Mouse (Mus musculus) hindbrain, embryonic 14.5 days (tissue): ENCODE data around the gene Zfp995. TPM values are rescaled to one million over a fixed set of nuclear protein-coding genes. Genes with fewer than 3 reads are reported as not detected.
"Not testable (repeated sequence)": the region's sequence is repeated elsewhere in the genome, so short reads cannot be mapped to it uniquely, and the experiment has no call there.

ENCODE experiments used
- ATAC-seq: fragments of 200-750 bp; cut with Nextera tagmentation; 2 replicates; pipeline ENCODE4 v1.8.0; 2017; ENCODE audit warnings: moderate number of reproducible peaks, mild to moderate bottlenecking, moderate TSS enrichment, moderate library complexity; ENCODE audit not compliant: low FRiP score
- DNase-seq: peaks from one replicate; pipeline ENCODE4 v3.0.0-alpha.2; 2015; ENCODE audit warnings: low spot score
- H3K27ac ChIP-seq: fragments of 300-500 bp; sonication (generic); 2 replicates; pipeline ENCODE4 v1.5.1; 2014; ENCODE audit warnings: mild to moderate bottlenecking, moderate library complexity
- H3K27me3 ChIP-seq: fragments of 300-500 bp; sonication (generic); 2 replicates; pipeline ENCODE4 v1.6.1; 2014; ENCODE audit warnings: mild to moderate bottlenecking, low read length, mixed read lengths; ENCODE audit not compliant: control insufficient read depth, insufficient read depth
- H3K36me3 ChIP-seq: fragments of 300-500 bp; sonication (generic); replicated peaks from 2 replicates; pipeline ENCODE4 v1.6.1; 2014; ENCODE audit not compliant: control insufficient read depth, insufficient read depth
- H3K4me1 ChIP-seq: fragments of 300-500 bp; sonication (generic); replicated peaks from 2 replicates; pipeline ENCODE4 v1.6.1; 2014; ENCODE audit warnings: antibody characterized with exemption, low read length, mixed read lengths; ENCODE audit not compliant: control insufficient read depth, insufficient read depth
- H3K4me2 ChIP-seq: fragments of 300-500 bp; sonication (generic); replicated peaks from 2 replicates; pipeline ENCODE4 v1.6.1; 2014; ENCODE audit warnings: mild to moderate bottlenecking, moderate library complexity
- H3K4me3 ChIP-seq: fragments of 300-500 bp; sonication (generic); replicated peaks from 2 replicates; pipeline ENCODE4 v1.5.1; 2014; ENCODE audit warnings: mild to moderate bottlenecking, low read length
- H3K9ac ChIP-seq: fragments of 300-500 bp; sonication (generic); 2 replicates; pipeline ENCODE4 v1.6.1; 2014
- H3K9me3 ChIP-seq: fragments of 300-500 bp; sonication (generic); 2 replicates; pipeline ENCODE4 v1.6.1; 2016; ENCODE audit warnings: low read length; ENCODE audit not compliant: control insufficient read depth
- WGBS: fragments of 180-500 bp; shearing (Covaris S2); extraction: QIAGEN DNeasy Blood & Tissue Kit; methylation state at CpG from one replicate; pipeline ENCODE4 v1.1.7; 2014; 5-methylcytosine and 5-hydroxymethylcytosine counted together
- polyA plus RNA-seq: library from polyadenylated mRNA; unstranded; fragments of >200 nt; fragmentation: Nextera tagmentation; extraction: Ambion mirVana; gene quantifications from 2 replicates; pipeline ENCODE4 v1.2.1, GENCODE M21; 2014

Gene Zfp995
- polyA plus RNA-seq: 8.7 and 8.9 TPM in 2 replicates

DNA sequence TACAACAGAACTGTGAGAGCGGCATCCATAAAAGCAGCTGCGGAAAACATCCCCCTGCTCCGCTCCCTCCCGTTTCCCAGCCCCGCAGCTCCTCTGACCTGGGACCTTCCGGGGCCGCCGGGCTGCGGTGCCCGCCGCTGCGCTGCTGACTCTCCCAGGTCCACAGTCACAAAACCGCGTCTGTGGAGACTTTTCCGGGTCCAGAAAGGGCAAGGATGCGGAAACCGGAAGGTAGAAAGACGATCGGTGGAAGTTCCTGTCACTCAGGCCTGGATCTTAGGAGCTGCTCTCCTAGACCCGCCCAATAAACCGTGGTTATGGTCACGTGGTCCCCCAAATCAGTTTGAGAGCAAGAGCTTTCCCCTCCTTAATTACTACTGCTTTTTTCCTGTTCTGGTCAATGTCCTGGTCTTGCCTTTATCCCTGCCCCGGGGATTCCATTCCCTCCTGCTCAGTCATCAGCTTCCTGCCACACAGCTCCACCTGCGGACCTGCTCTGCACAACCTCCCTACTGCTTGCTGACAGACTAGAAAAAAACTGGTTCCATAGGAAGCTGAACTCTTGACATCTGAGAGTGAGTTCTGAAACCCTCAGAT is at the start of gene Zfp995:
Zfp995 (minus strand) TSS at position 471 of the 597 bp plus-strand sequence.
- not testable (repeated sequence) for H3K4me1 ChIP-seq, H3K9me3 ChIP-seq, H3K27me3 ChIP-seq, H3K36me3 ChIP-seq
- peak; percentile 63 for DNase-seq
- Histone ChIP-seq H3K4me2 (peak within 1 kb of the TSS; percentile 79), H3K27ac (peak within 1 kb of the TSS; percentile 67), H3K9ac (peak within 1 kb of the TSS; percentile 86), H3K4me3 (peak within 1 kb of the TSS; percentile 73)
- ATAC-seq: peak; percentile 99
- under 1% methylated on average over 24 of the region's 24 CpGs for WGBS

DNA sequence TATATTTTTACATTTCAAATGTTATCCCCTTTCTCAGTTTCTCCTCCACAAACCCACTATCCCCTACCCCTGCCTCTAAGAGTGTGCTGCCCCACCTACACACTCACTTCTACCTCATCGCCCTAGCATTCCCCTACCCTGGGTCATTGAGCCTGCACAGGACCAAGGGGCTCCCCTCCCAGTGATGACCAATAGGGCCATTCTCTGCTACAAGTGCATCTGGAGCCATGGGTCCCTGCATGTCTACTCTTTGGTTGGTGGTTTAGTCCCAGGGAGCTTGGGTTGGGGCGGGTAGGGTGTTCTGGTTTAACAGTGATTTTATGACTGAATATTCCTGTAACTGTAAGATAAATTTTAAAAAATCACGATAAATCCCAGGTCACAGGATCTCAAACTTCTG is 687 bp downstream of the Zfp995 start:
- Histone ChIP-seq H3K27me3 (no peaks in the 10 kb centered on the region), H3K36me3 (peaks cover 5% of the 10 kb centered on the region; the same call in 1 of the 2 replicates), H3K4me1 (peaks cover 6% of the 10 kb centered on the region; the same call in 1 of the 2 replicates), H3K4me2 (peak overlapping the region; percentile 79), H3K9ac (peak overlapping the region; percentile 86), H3K27ac (peak overlapping the region; percentile 67), H3K4me3 (peak overlapping the region; percentile 73), H3K9me3 (no peaks in the 10 kb centered on the region)
- 5% methylated on average over 3 of the region's 3 CpGs for WGBS
- DNase-seq: no peak
- ATAC-seq: peak; percentile 60

DNA sequence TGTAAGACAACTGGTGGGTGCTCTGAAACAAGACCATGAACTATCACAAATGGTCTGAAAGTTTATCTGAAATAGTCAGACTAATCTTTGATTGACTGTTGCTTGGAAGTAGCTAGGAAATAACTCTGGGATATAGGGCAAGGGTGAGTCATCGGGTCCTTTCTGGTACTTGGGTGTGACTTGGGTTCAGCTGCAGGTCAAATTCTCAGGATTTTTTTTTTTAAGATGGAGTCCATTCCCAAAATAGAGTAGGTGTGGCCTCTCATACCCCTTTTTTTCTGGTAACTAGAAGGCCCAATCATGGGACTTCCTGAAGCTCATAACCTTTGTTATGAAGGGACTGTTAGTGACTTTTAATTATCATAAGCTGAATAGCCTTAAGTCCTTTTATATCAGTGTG is 38.5 kb downstream of the Zfp995 start:
- Histone ChIP-seq H3K4me1 (no peaks in the 10 kb centered on the region), H3K4me3 (no peak overlapping the region), H3K27me3 (no peaks in the 10 kb centered on the region), H3K9ac (no peak overlapping the region), H3K27ac (no peak overlapping the region), H3K9me3 (peaks cover 5% of the 10 kb centered on the region), H3K4me2 (no peak overlapping the region), H3K36me3 (no peaks in the 10 kb centered on the region)
- DNase-seq (no peak), ATAC-seq (no peak)
- 95% methylated on average over 1 of the region's 1 CpGs for WGBS

DNA sequence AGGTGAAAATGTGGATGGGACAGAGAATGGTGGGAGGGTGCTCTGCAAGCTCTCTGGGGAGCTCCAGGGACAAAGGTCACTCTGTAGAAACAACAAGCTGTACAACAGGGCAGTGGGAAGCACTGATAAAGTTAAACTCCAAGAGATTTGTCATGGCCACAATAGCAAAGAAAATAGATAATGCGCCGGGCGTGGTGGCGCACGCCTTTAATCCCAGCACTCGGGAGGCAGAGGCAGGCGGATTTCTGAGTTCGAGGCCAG is 63.5 kb downstream of the Zfp995 start:
- not testable (repeated sequence) for H3K27ac ChIP-seq, DNase-seq, H3K4me3 ChIP-seq, ATAC-seq, H3K9ac ChIP-seq, H3K9me3 ChIP-seq, H3K36me3 ChIP-seq, H3K27me3 ChIP-seq, H3K4me1 ChIP-seq
- H3K4me2 ChIP-seq: peak overlapping the region; percentile 56; the same call in 1 of the 2 replicates
- 93% methylated on average over 6 of the region's 8 CpGs for WGBS

DNA sequence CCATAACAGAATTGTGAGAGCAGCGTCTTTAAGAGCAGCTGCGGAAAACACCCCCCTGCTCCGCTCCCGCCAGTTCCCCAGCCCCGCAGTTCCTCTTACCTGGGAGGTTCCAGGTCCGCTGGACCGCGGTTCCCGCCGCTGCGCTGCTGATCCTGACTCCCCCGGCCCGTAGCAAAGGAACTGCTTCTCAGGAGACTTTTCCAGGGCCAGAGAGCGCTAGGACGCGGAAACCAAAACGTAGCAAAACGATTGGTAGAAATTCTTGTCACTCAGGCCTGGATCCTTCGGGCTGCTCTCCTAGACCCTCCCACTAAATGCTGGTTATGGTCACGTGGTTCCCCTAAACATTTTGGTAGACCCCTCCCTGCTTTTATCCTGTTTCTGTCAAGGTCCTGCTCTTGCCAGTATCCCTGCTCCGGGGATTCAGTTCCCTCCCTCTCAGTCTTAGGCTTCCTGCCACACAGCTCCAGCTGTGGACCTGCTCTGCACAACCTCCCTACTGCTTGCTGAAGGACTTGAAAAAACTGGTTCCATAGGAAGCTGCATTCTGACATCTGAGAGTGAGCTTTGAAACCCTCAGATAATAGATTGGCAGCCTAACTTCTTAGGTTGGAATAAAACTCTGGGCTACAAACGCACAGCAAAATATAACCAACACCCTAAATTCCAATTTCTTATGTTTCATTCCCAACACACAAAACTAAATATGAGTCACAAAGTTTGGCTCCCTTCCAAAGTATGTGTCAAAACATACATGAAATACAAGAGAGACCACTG is 64.0 kb downstream of the Zfp995 start, which contains the start of gene Zfp820:
Zfp820 (minus strand) TSS at position 228 of the 777 bp plus-strand sequence.
- Histone ChIP-seq H3K27ac (no peak within 1 kb of the TSS), H3K4me3 (peak within 1 kb of the TSS; percentile 54), H3K27me3 (no peaks in the 10 kb centered on the region), H3K4me2 (peak within 1 kb of the TSS; percentile 56), H3K36me3 (no peaks in the 10 kb centered on the region), H3K9ac (peak within 1 kb of the TSS; percentile 73), H3K9me3 (no peaks in the 10 kb centered on the region), H3K4me1 (no peaks in the 10 kb centered on the region; the same call in 1 of the 2 replicates)
- WGBS: 4% methylated on average over 22 of the region's 22 CpGs
- DNase-seq (peak; percentile 85), ATAC-seq (peak; percentile 99)

DNA sequence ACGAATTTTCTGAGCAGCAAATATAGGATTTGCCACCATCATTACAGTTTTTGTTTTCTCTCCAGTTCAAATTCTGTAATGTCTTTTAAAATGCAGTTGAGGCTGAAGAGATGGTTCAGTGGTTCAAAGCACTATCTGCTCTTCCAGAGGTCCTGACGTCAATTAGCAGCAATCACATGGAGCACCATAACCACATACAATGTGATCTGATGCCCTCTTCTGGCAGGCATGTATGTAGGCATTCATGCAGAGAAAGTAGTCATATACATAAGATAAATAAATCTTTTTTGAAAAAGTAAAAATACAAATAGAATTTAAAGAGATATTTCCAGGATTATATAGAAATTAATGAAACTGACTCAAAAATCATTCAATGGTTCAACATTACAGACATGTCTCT is 71.2 kb downstream of the Zfp995 start:
- no peaks in the 10 kb centered on the region for H3K36me3 ChIP-seq
- 65% methylated on average over 2 of the region's 2 CpGs for WGBS
- ATAC-seq (no peak), DNase-seq (no peak)
- H3K4me1 ChIP-seq: no peaks in the 10 kb centered on the region
- H3K27me3 ChIP-seq: no peaks in the 10 kb centered on the region
- H3K27ac ChIP-seq: no peak overlapping the region
- no peak overlapping the region for H3K4me3 ChIP-seq
- H3K9ac ChIP-seq: no peak overlapping the region
- no peak overlapping the region for H3K4me2 ChIP-seq
- H3K9me3 ChIP-seq: no peaks in the 10 kb centered on the region

Other genes starting within 250 kb of the Zfp995 start
- gene Gm10226, start 218.1 kb downstream of the Zfp995 start, polyA plus RNA-seq: 23.8 and 24.2 TPM in 2 replicates
- 13.4 and 13.8 TPM in 2 replicates for gene Zfp760, start 202.2 kb downstream of the Zfp995 start, polyA plus RNA-seq
- 7.9 and 11.6 TPM in 2 replicates for gene Zfp229, start 179.1 kb downstream of the Zfp995 start, polyA plus RNA-seq
- gene Zfp820, start 64.2 kb downstream of the Zfp995 start, polyA plus RNA-seq: 2.7 and 3.5 TPM in 2 replicates
- gene Zfp942, start 52.5 kb upstream of the Zfp995 start, polyA plus RNA-seq: 20.0 and 22.2 TPM in 2 replicates
- gene Zfp943, start 52.6 kb upstream of the Zfp995 start, polyA plus RNA-seq: 19.1 and 21.3 TPM in 2 replicates